Mouse (Mus musculus): ENCODE measurements around the gene Tax1bp3.

Gene Tax1bp3

GRCm38 (mm10) chr11:73232513-73232912 lies 55.6 kb downstream of the Tax1bp3 start:
- DNase-seq = no peak
